Mouse (Mus musculus) liver, embryonic 12.5 days (tissue): ENCODE data around the gene Slc25a26. TPM values are rescaled to one million over a fixed set of nuclear protein-coding genes. Genes with fewer than 3 reads are reported as not detected.

ENCODE experiments used
- ATAC-seq: fragments of 200-750 bp; cut with Nextera tagmentation; 2 replicates; pipeline ENCODE4 v1.8.0; 2017; ENCODE audit warnings: moderate number of reproducible peaks, mild to moderate bottlenecking, moderate library complexity
- H3K27ac ChIP-seq: fragments of 300-500 bp; sonication (generic); 2 replicates; pipeline ENCODE4 v1.5.1; 2016; ENCODE audit warnings: mild to moderate bottlenecking
- H3K27me3 ChIP-seq: fragments of 300-500 bp; sonication (generic); replicated peaks from 2 replicates; pipeline ENCODE4 v1.6.1; 2016; ENCODE audit warnings: mild to moderate bottlenecking, moderate library complexity
- H3K36me3 ChIP-seq: fragments of 300-500 bp; sonication (generic); 2 replicates; pipeline ENCODE4 v1.6.1; 2016; ENCODE audit warnings: mild to moderate bottlenecking, moderate library complexity
- H3K4me1 ChIP-seq: fragments of 300-500 bp; sonication (generic); 2 replicates; pipeline ENCODE4 v1.6.1; 2016
- H3K4me2 ChIP-seq: fragments of 300-500 bp; sonication (generic); 2 replicates; pipeline ENCODE4 v1.6.1; 2016; ENCODE audit warnings: mild to moderate bottlenecking, moderate library complexity
- H3K4me3 ChIP-seq: fragments of 300-500 bp; sonication (generic); 2 replicates; pipeline ENCODE4 v1.5.1; 2016; ENCODE audit warnings: mild to moderate bottlenecking, moderate library complexity
- H3K9ac ChIP-seq: fragments of 300-500 bp; sonication (generic); 2 replicates; pipeline ENCODE4 v1.6.1; 2016; ENCODE audit warnings: mild to moderate bottlenecking, moderate library complexity
- H3K9me3 ChIP-seq: fragments of 300-500 bp; sonication (generic); replicated peaks from 2 replicates; pipeline ENCODE4 v1.6.1; 2016; ENCODE audit warnings: mild to moderate bottlenecking, moderate library complexity
- WGBS: fragments of 180-500 bp; shearing (Covaris S2); methylation state at CpG from one replicate; pipeline ENCODE4 v1.1.7; 2016; ENCODE audit not compliant: insufficient replicate concordance; 5-methylcytosine and 5-hydroxymethylcytosine counted together
- microRNA-seq: library from miRNA; unstranded; fragments of <30 nt; microRNA quantifications from one replicate; pipeline ENCODE4, GENCODE M21; 2017
- polyA plus RNA-seq: library from polyadenylated mRNA; unstranded; fragments of >200 nt; fragmentation: Nextera tagmentation; extraction: Ambion mirVana; gene quantifications from 2 replicates; pipeline ENCODE4 v1.2.1, GENCODE M21; 2016

Gene Slc25a26
- polyA plus RNA-seq, 1 experiment from 2014 or later, result 4.9 TPM

GRCm38 (mm10) chr6:94646274-94646863 lies 146.2 kb downstream of the Slc25a26 start:
- H3K9me3 ChIP-seq, result no peaks in the 10 kb centered on the region
- no peaks in the 10 kb centered on the region for H3K36me3 ChIP-seq
- H3K4me2 ChIP-seq, result no peak overlapping the region
- no peak for ATAC-seq
- H3K27ac ChIP-seq, result no peak overlapping the region
- peaks cover 21% of the 10 kb centered on the region; the same call in 1 of the 2 replicates for H3K27me3 ChIP-seq
- H3K9ac ChIP-seq, result no peak overlapping the region
- peaks cover 11% of the 10 kb centered on the region; the same call in 1 of the 2 replicates for H3K4me1 ChIP-seq
- H3K4me3 ChIP-seq, result no peak overlapping the region
- WGBS, result 54% methylated on average over 6 of the region's 6 CpGs

GRCm38 (mm10) chr6:94646902-94647301 lies 146.8 kb downstream of the Slc25a26 start:
- Histone ChIP-seq H3K9ac (no peak overlapping the region), H3K27ac (no peak overlapping the region), H3K36me3 (no peaks in the 10 kb centered on the region), H3K4me3 (no peak overlapping the region), H3K4me2 (no peak overlapping the region), H3K27me3 (peaks cover 21% of the 10 kb centered on the region; the same call in 1 of the 2 replicates), H3K4me1 (peaks cover 11% of the 10 kb centered on the region; the same call in 1 of the 2 replicates), H3K9me3 (no peaks in the 10 kb centered on the region)
- WGBS, result 48% methylated on average over 6 of the region's 6 CpGs
- ATAC-seq, result no peak

DNA sequence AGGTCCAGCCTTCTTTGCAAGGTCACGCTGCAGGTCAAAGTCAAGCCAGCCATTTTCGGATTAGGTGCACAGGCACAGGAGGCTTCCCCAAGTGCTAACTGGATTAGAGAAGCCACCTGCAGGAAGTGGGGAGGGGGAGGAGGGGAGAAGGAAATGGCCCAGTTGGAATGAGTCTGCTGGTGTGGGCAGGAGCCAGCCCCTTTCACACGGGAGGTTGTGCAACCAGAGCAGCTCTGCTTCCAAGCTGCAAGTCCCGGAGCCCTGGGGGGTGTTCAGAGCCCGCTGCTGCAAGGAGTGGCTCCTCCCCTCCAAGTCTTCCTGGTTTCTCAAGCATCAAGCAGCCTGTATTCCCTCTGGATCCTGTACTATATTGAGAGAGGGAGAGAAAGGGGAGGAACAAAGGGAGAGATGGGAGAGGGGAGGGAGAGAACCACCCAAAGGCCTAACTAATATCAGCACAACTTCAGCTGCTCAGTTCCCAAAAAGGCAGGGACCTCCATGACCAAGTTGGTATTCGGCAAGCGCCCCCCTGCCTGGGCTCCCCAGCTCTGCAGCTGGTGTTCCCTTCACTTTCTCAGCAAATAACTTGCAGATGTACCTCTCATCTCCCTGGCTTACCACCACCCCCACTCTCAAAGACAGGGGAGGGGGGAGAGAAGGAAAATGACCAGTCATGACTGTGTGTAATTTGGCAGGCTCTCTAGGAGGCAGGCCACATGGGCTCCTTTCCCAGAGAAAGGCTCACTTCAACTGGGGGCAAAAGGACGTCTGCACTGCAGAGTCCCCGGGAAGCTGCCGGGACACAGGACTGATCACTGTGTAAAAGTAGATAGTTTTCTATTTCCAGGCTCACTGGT lies 147.7 kb downstream of the Slc25a26 start:
- Histone ChIP-seq H3K27me3 (peaks cover 21% of the 10 kb centered on the region; the same call in 1 of the 2 replicates), H3K9ac (no peak overlapping the region), H3K36me3 (no peaks in the 10 kb centered on the region), H3K4me3 (no peak overlapping the region), H3K4me2 (no peak overlapping the region), H3K9me3 (no peaks in the 10 kb centered on the region), H3K27ac (no peak overlapping the region), H3K4me1 (peaks cover 11% of the 10 kb centered on the region; the same call in 1 of the 2 replicates)
- peak; percentile 42; the same call in 1 of the 2 replicates for ATAC-seq
- 21% methylated on average over 10 of the region's 10 CpGs for WGBS

- Histone ChIP-seq H3K4me2 (no peak overlapping the region), H3K9me3 (no peaks in the 10 kb centered on the region), H3K4me1 (peaks cover 11% of the 10 kb centered on the region; the same call in 1 of the 2 replicates), H3K36me3 (no peaks in the 10 kb centered on the region), H3K4me3 (no peak overlapping the region), H3K27me3 (peaks cover 21% of the 10 kb centered on the region; the same call in 1 of the 2 replicates), H3K9ac (no peak overlapping the region), H3K27ac (no peak overlapping the region)
- 46% methylated on average over 4 of the region's 4 CpGs for WGBS
- ATAC-seq, result no peak
These were observed 148.4 kb downstream of the Slc25a26 start for GRCm38 (mm10) chr6:94648496-94648895.

DNA sequence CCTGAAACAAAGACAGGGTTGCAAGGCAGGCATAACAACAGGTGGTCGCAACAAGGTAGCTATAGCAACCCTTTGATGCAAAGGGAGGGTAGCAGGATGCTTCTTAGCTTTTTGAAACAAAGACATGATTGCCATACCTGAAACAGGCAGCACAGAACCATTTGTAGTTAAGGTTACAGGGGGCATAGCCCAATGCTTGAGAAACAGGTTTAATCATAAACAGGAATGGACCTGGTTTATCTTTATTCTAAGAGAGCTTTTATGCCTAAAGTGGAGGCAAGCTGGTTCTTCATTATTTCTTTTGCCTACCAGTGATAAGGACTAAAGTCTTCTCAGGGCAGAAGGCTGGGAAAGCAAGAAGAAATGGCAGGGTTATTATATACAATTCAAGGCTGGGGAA lies 149.5 kb downstream of the Slc25a26 start:
- no peak overlapping the region for H3K27ac ChIP-seq
- peaks cover 11% of the 10 kb centered on the region; the same call in 1 of the 2 replicates for H3K4me1 ChIP-seq
- H3K4me2 ChIP-seq, result no peak overlapping the region
- WGBS, result 79% methylated on average over 1 of the region's 1 CpGs
- H3K9ac ChIP-seq, result no peak overlapping the region
- H3K4me3 ChIP-seq, result no peak overlapping the region
- peaks cover 21% of the 10 kb centered on the region; the same call in 1 of the 2 replicates for H3K27me3 ChIP-seq
- ATAC-seq, result no peak
- no peaks in the 10 kb centered on the region for H3K9me3 ChIP-seq
- H3K36me3 ChIP-seq, result no peaks in the 10 kb centered on the region

DNA sequence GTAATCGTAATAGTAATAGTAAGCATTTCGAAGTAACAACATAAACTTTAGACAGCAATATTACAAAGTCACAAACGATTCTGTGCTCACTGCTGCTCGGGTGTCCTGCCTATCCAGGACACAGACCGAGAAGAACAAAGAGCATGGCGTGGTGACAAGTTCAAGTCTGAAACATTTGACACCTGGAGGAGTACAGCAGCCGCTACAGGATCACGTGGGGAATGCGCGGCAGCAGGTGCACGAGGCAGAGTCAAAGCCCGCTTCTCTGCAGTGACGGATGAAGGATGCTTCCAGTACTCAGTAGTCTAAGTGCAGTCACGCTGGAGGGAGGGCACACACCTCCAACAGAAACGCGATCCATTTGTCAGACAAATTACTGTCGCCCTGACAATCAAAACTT lies 151.4 kb downstream of the Slc25a26 start:
- Histone ChIP-seq H3K4me1 (peaks cover 11% of the 10 kb centered on the region; the same call in 1 of the 2 replicates), H3K4me2 (no peak overlapping the region), H3K9me3 (no peaks in the 10 kb centered on the region), H3K27me3 (peaks cover 15% of the 10 kb centered on the region; the same call in 1 of the 2 replicates), H3K27ac (no peak overlapping the region), H3K9ac (no peak overlapping the region), H3K36me3 (no peaks in the 10 kb centered on the region), H3K4me3 (no peak overlapping the region)
- 72% methylated on average over 17 of the region's 17 CpGs for WGBS
- no peak for ATAC-seq

DNA sequence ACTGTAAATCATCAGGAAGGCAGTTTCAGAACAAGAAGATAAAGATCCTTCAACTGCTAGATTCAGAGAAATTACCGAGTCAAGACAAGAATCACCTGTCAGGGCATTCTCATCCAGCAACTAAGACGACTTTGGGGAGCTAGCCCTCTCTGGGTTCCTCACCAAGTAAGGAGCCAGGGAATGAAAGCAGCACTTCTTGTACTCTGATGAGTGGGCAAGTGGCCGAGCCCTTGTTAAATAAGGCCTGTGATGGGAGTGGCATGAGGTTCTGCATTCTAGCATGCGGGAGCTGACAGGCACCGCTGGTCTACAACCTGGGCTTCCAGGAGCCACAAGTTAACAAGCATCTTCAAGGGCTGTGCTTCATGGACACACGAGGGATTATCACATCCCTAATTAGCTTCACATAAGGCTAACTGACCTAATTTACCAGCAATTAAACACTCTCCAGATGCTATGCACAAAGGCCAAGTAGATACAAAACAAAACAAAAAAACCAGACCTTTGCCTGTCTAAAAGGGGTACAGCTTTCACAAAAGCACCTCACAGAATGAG lies 152.6 kb downstream of the Slc25a26 start:
- H3K4me3 ChIP-seq, result no peak overlapping the region
- H3K4me2 ChIP-seq, result no peak overlapping the region
- no peak overlapping the region for H3K9ac ChIP-seq
- no peaks in the 10 kb centered on the region for H3K9me3 ChIP-seq
- no peaks in the 10 kb centered on the region for H3K36me3 ChIP-seq
- 0 out of 2 replicates have a peak, but pooled peaks cover 5% of the 10 kb centered on the region for H3K4me1 ChIP-seq
- H3K27ac ChIP-seq, result no peak overlapping the region
- no peak for ATAC-seq
- 67% methylated on average over 6 of the region's 6 CpGs for WGBS
- H3K27me3 ChIP-seq, result peaks cover 20% of the 10 kb centered on the region

GRCm38 (mm10) chr6:94653388-94654316 lies 153.5 kb downstream of the Slc25a26 start:
- H3K27ac ChIP-seq, result no peak overlapping the region
- no peak for ATAC-seq
- WGBS, result 57% methylated on average over 10 of the region's 10 CpGs
- no peaks in the 10 kb centered on the region for H3K9me3 ChIP-seq
- H3K9ac ChIP-seq, result no peak overlapping the region
- no peaks in the 10 kb centered on the region for H3K4me1 ChIP-seq
- H3K4me2 ChIP-seq, result no peak overlapping the region
- no peaks in the 10 kb centered on the region for H3K36me3 ChIP-seq
- peaks cover 16% of the 10 kb centered on the region for H3K27me3 ChIP-seq
- no peak overlapping the region for H3K4me3 ChIP-seq

Small RNA genes lying within 50 kb of the gene (microRNA-seq; reads per million reads assigned to microRNA genes)
- not detected for gene Mir7041

Other genes with a start within 250 kb of the Slc25a26 start
- gene Magi1, start 216.4 kb upstream of the Slc25a26 start, polyA plus RNA-seq, result 2.5 and 2.7 TPM in 2 replicates
- 2.4 and 2.8 TPM in 2 replicates for gene Lrig1, start 199.8 kb downstream of the Slc25a26 start, polyA plus RNA-seq